Mouse (Mus musculus): Measurements from ENCODE around the gene Mef2c. TPM values are rescaled to one million over a fixed set of nuclear protein-coding genes. Genes with fewer than 3 reads are reported as not detected.

The Mef2c gene
- polyA plus RNA-seq, 1 experiment from 2014 or later: 18.0 TPM

- Histone ChIP-seq H3K9ac (ENCODE audit: low read length) (peak overlapping the region; percentile 66), H3K27ac (ENCODE audit: low read depth, low read length) (peak overlapping the region; percentile 62; the same call in 1 of the 2 replicates), H3K27me3 (ENCODE audit: control insufficient read depth, insufficient read depth, low read length) (no peaks in the 10 kb centered on the region), H3K9me3 (ENCODE audit: control insufficient read depth, low read length) (no peaks in the 10 kb centered on the region), H3K4me1 (replicated peaks; ENCODE audit: control insufficient read depth, insufficient read depth, low read length) (no peaks in the 10 kb centered on the region), H3K4me3 (ENCODE audit: low read depth, low read length) (peak overlapping the region; percentile 44), H3K36me3 (ENCODE audit: control insufficient read depth, insufficient read depth, low read length) (no peaks in the 10 kb centered on the region), H3K4me2 (ENCODE audit: low read depth, low read length, severe bottlenecking) (peak overlapping the region; percentile 78)
- ATAC-seq (replicated peaks; ENCODE audit: low FRiP score) (peak; percentile 93), DNase-seq (ENCODE audit: low spot score) (peak; percentile 81)
- 1% methylated on average over 25 of the region's 27 CpGs for WGBS
Measured at GRCm38 (mm10) chr13:83517660-83518609, 14.1 kb downstream of the Mef2c start.

- Histone ChIP-seq H3K27ac (ENCODE audit: low read depth, low read length) (no peak overlapping the region), H3K4me3 (ENCODE audit: low read depth, low read length) (no peak overlapping the region), H3K4me1 (replicated peaks; ENCODE audit: control insufficient read depth, insufficient read depth, low read length) (no peaks in the 10 kb centered on the region), H3K9me3 (ENCODE audit: control insufficient read depth, low read length) (no peaks in the 10 kb centered on the region), H3K4me2 (ENCODE audit: low read depth, low read length, severe bottlenecking) (no peak overlapping the region), H3K27me3 (ENCODE audit: control insufficient read depth, insufficient read depth, low read length) (no peaks in the 10 kb centered on the region), H3K36me3 (ENCODE audit: control insufficient read depth, insufficient read depth, low read length) (no peaks in the 10 kb centered on the region), H3K9ac (ENCODE audit: low read length) (no peak overlapping the region)
- DNase-seq (ENCODE audit: low spot score) (no peak), ATAC-seq (replicated peaks; ENCODE audit: low FRiP score) (no peak)
- 58% methylated on average over 4 of the region's 4 CpGs for WGBS
Measured at GRCm38 (mm10) chr13:83520807-83521206, 17.0 kb downstream of the Mef2c start.

- peak; percentile 72 for ATAC-seq (replicated peaks; ENCODE audit: low FRiP score)
- H3K4me3 ChIP-seq (ENCODE audit: low read depth, low read length): peak overlapping the region; percentile 60
- 2% methylated on average over 35 of the region's 35 CpGs for WGBS
- H3K4me2 ChIP-seq (ENCODE audit: low read depth, low read length, severe bottlenecking): peak overlapping the region; percentile 83
- H3K27ac ChIP-seq (ENCODE audit: low read depth, low read length): no peak overlapping the region
- no peaks in the 10 kb centered on the region for H3K9me3 ChIP-seq (ENCODE audit: control insufficient read depth, low read length)
- H3K27me3 ChIP-seq (ENCODE audit: control insufficient read depth, insufficient read depth, low read length): no peaks in the 10 kb centered on the region
- no peaks in the 10 kb centered on the region for H3K4me1 ChIP-seq (replicated peaks; ENCODE audit: control insufficient read depth, insufficient read depth, low read length)
- peak overlapping the region; percentile 55 for H3K9ac ChIP-seq (ENCODE audit: low read length)
- H3K36me3 ChIP-seq (ENCODE audit: control insufficient read depth, insufficient read depth, low read length): no peaks in the 10 kb centered on the region
- peak; percentile 75 for DNase-seq (ENCODE audit: low spot score)
Measured at GRCm38 (mm10) chr13:83523232-83523969, 19.6 kb downstream of the Mef2c start.

- Histone ChIP-seq H3K9ac (ENCODE audit: low read length) (peak overlapping the region; percentile 55), H3K4me2 (ENCODE audit: low read depth, low read length, severe bottlenecking) (peak overlapping the region; percentile 83), H3K36me3 (ENCODE audit: control insufficient read depth, insufficient read depth, low read length) (no peaks in the 10 kb centered on the region), H3K4me3 (ENCODE audit: low read depth, low read length) (peak overlapping the region; percentile 60), H3K27me3 (ENCODE audit: control insufficient read depth, insufficient read depth, low read length) (no peaks in the 10 kb centered on the region), H3K27ac (ENCODE audit: low read depth, low read length) (0 out of 2 replicates have a peak overlapping the region, but pooled peaks have one; percentile 18), H3K4me1 (replicated peaks; ENCODE audit: control insufficient read depth, insufficient read depth, low read length) (no peaks in the 10 kb centered on the region), H3K9me3 (ENCODE audit: control insufficient read depth, low read length) (no peaks in the 10 kb centered on the region)
- ATAC-seq (replicated peaks; ENCODE audit: low FRiP score) (peak; percentile 78), DNase-seq (ENCODE audit: low spot score) (peak; percentile 84)
- WGBS: 1% methylated on average over 43 of the region's 43 CpGs
Measured at GRCm38 (mm10) chr13:83524159-83524901, 20.5 kb downstream of the Mef2c start.

DNA sequence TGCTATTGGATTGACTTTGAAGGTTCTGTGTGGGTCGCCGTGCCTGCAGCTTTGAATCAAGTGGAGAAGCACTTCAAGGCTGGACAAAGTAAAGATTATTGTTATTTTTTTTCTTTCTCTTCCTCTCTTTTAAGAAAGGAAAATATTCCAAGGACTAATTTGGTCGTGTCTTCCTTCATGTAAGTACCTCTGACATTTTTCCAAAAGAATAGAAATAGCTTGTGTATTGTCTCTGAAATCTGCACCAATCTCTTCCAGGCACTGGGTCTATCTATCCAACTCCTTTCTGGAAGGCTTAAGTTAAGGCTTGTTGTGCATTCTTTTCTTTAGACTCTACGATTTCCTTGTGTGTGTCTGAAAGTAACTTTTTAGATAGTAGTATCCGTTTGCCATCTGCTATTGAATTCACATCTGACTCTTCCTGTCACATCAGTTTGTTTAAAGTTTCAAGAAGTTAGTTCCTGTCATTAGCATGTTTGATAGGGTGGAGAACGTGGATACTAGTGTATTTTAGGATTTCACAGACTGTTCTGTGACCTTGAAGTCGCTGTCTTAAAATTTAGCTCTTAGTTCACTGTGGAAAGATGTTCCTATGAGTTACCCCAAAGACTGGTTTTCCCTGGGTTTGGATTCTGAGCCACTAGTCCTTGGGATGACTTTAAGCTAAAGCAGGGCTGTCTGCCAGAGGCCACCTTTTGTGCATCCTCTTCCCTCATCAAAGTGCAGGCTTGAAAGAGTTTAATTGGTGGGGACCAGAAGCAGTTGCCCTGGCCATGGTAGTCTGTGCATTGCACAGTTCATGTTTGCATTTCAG lies 21.3 kb downstream of the Mef2c start:
- DNase-seq (ENCODE audit: low spot score): no peak
- H3K9ac ChIP-seq (ENCODE audit: low read length): peak overlapping the region; percentile 55
- H3K9me3 ChIP-seq (ENCODE audit: control insufficient read depth, low read length): no peaks in the 10 kb centered on the region
- no peaks in the 10 kb centered on the region for H3K36me3 ChIP-seq (ENCODE audit: control insufficient read depth, insufficient read depth, low read length)
- peak overlapping the region; percentile 83 for H3K4me2 ChIP-seq (ENCODE audit: low read depth, low read length, severe bottlenecking)
- H3K27ac ChIP-seq (ENCODE audit: low read depth, low read length): no peak overlapping the region
- peak overlapping the region; percentile 60 for H3K4me3 ChIP-seq (ENCODE audit: low read depth, low read length)
- no peaks in the 10 kb centered on the region for H3K27me3 ChIP-seq (ENCODE audit: control insufficient read depth, insufficient read depth, low read length)
- WGBS: 18% methylated on average over 7 of the region's 7 CpGs
- ATAC-seq (replicated peaks; ENCODE audit: low FRiP score): no peak
- no peaks in the 10 kb centered on the region for H3K4me1 ChIP-seq (replicated peaks; ENCODE audit: control insufficient read depth, insufficient read depth, low read length)

GRCm38 (mm10) chr13:83525716-83526005 lies 21.8 kb downstream of the Mef2c start:
- Histone ChIP-seq H3K9ac (ENCODE audit: low read length) (no peak overlapping the region), H3K4me3 (ENCODE audit: low read depth, low read length) (no peak overlapping the region)

GRCm38 (mm10) chr13:83526066-83526465 lies 22.2 kb downstream of the Mef2c start:
- ATAC-seq (replicated peaks; ENCODE audit: low FRiP score) (no peak), DNase-seq (ENCODE audit: low spot score) (no peak)
- Histone ChIP-seq H3K9ac (ENCODE audit: low read length) (no peak overlapping the region), H3K27ac (ENCODE audit: low read depth, low read length) (no peak overlapping the region), H3K36me3 (ENCODE audit: control insufficient read depth, insufficient read depth, low read length) (no peaks in the 10 kb centered on the region), H3K4me2 (ENCODE audit: low read depth, low read length, severe bottlenecking) (no peak overlapping the region), H3K4me1 (replicated peaks; ENCODE audit: control insufficient read depth, insufficient read depth, low read length) (no peaks in the 10 kb centered on the region), H3K27me3 (ENCODE audit: control insufficient read depth, insufficient read depth, low read length) (no peaks in the 10 kb centered on the region), H3K4me3 (ENCODE audit: low read depth, low read length) (no peak overlapping the region), H3K9me3 (ENCODE audit: control insufficient read depth, low read length) (no peaks in the 10 kb centered on the region)
- WGBS: 45% methylated on average over 6 of the region's 6 CpGs

More at GRCm38 (mm10) chr13:83525716-83526005, 21.8 kb downstream of the Mef2c start:
- 36% methylated on average over 2 of the region's 2 CpGs for WGBS
- no peak for DNase-seq (ENCODE audit: low spot score)
- no peaks in the 10 kb centered on the region for H3K9me3 ChIP-seq (ENCODE audit: control insufficient read depth, low read length)
- no peak for ATAC-seq (replicated peaks; ENCODE audit: low FRiP score)
- no peaks in the 10 kb centered on the region for H3K4me1 ChIP-seq (replicated peaks; ENCODE audit: control insufficient read depth, insufficient read depth, low read length)
- H3K4me2 ChIP-seq (ENCODE audit: low read depth, low read length, severe bottlenecking): no peak overlapping the region; the same call in 1 of the 2 replicates
- H3K27ac ChIP-seq (ENCODE audit: low read depth, low read length): no peak overlapping the region
- H3K36me3 ChIP-seq (ENCODE audit: control insufficient read depth, insufficient read depth, low read length): no peaks in the 10 kb centered on the region
- H3K27me3 ChIP-seq (ENCODE audit: control insufficient read depth, insufficient read depth, low read length): no peaks in the 10 kb centered on the region

DNA sequence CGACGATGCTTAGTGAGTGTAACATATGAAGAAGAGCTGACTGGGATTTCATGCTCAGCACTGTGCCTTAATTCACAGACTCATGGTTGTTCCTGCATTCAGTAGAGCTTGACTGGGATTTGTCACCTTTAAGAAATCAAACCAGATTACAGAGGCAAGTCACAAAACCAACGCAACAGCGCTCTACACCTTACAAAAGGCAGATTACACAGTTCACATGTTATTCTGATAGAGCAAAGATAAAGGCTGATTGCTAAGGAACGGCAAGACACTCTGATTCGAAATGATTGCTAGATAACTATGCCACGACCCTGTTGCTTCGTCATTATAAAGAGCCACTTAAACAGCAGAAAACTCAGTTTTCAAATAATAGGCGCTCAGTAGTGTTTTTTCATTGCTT lies 24.1 kb downstream of the Mef2c start:
- no peak overlapping the region for H3K27ac ChIP-seq (ENCODE audit: low read depth, low read length)
- no peaks in the 10 kb centered on the region for H3K36me3 ChIP-seq (ENCODE audit: control insufficient read depth, insufficient read depth, low read length)
- 44% methylated on average over 9 of the region's 9 CpGs for WGBS
- no peak overlapping the region for H3K4me2 ChIP-seq (ENCODE audit: low read depth, low read length, severe bottlenecking)
- H3K27me3 ChIP-seq (ENCODE audit: control insufficient read depth, insufficient read depth, low read length): no peaks in the 10 kb centered on the region
- no peaks in the 10 kb centered on the region for H3K9me3 ChIP-seq (ENCODE audit: control insufficient read depth, low read length)
- H3K4me1 ChIP-seq (replicated peaks; ENCODE audit: control insufficient read depth, insufficient read depth, low read length): no peaks in the 10 kb centered on the region
- ATAC-seq (replicated peaks; ENCODE audit: low FRiP score) (no peak), DNase-seq (ENCODE audit: low spot score) (no peak)
- H3K9ac ChIP-seq (ENCODE audit: low read length): no peak overlapping the region
- H3K4me3 ChIP-seq (ENCODE audit: low read depth, low read length): no peak overlapping the region

All from forebrain, embryonic 11.5 days (tissue).